Mouse (Mus musculus) megakaryocyte, adult 5-6 weeks (primary cell): ENCODE data around the gene Wasl. TPM values are rescaled to one million over a fixed set of nuclear protein-coding genes. Genes with fewer than 3 reads are reported as not detected.

Experiments
- ATAC-seq: 2 replicates; pipeline ENCODE4 v1.8.0; 2016; ENCODE audit warnings: mild to moderate bottlenecking, inconsistent platforms; ENCODE audit not compliant: poor library complexity, severe bottlenecking
- total RNA-seq, 2 experiments: library from RNA; stranded (forward) in 1 of 2; stranded (reverse) in 1 of 2; fragments of 153-499, 151-499 nt in 1 of 2; fragments of 221-1000, 200-1000 nt in 1 of 2; gene quantifications; 2 replicates each; pipeline versions ENCODE4 v1.2.3 to v1.2.4; 2015 to 2017

Wasl gene
- total RNA-seq, 2 experiments from 2014 or later = 6.6 to 19.1 TPM

- no peak for ATAC-seq
These were observed 17.6 kb downstream of the Wasl start for GRCm38 (mm10) chr6:24647103-24647691.

GRCm38 (mm10) chr6:24645346-24646053 lies 19.3 kb downstream of the Wasl start:
- ATAC-seq = peak; percentile 84

GRCm38 (mm10) chr6:24642960-24643359 lies 21.8 kb downstream of the Wasl start:
- no peak for ATAC-seq

GRCm38 (mm10) chr6:24642161-24642560 lies 22.6 kb downstream of the Wasl start:
- no peak for ATAC-seq

- no peak for ATAC-seq
These were observed 23.5 kb downstream of the Wasl start for GRCm38 (mm10) chr6:24641286-24641685.

GRCm38 (mm10) chr6:24635814-24636213 lies 29.0 kb downstream of the Wasl start:
- ATAC-seq = no peak

GRCm38 (mm10) chr6:24634065-24634464 lies 30.7 kb downstream of the Wasl start:
- ATAC-seq = no peak

- ATAC-seq = no peak
These were observed 32.7 kb downstream of the Wasl start for GRCm38 (mm10) chr6:24632061-24632460.

- no peak for ATAC-seq
These were observed 36.3 kb downstream of the Wasl start for GRCm38 (mm10) chr6:24628499-24628898.

- peak; percentile 87 for ATAC-seq
These were observed 37.2 kb downstream of the Wasl start for GRCm38 (mm10) chr6:24627586-24628030.

GRCm38 (mm10) chr6:24622098-24622497 lies 42.7 kb downstream of the Wasl start:
- no peak for ATAC-seq

GRCm38 (mm10) chr6:24620936-24621335 lies 43.9 kb downstream of the Wasl start:
- no peak for ATAC-seq

- no peak for ATAC-seq
These were observed 45.3 kb downstream of the Wasl start for GRCm38 (mm10) chr6:24619285-24620045.

GRCm38 (mm10) chr6:24616746-24617145 lies 48.1 kb downstream of the Wasl start:
- ATAC-seq = no peak

- no peak for ATAC-seq
These were observed 50.9 kb downstream of the Wasl start for GRCm38 (mm10) chr6:24613918-24614317.

GRCm38 (mm10) chr6:24613346-24613745 lies 51.5 kb downstream of the Wasl start:
- ATAC-seq = no peak

GRCm38 (mm10) chr6:24612074-24612755 lies 52.6 kb downstream of the Wasl start:
- no peak for ATAC-seq

- no peak for ATAC-seq
These were observed 54.5 kb downstream of the Wasl start for GRCm38 (mm10) chr6:24610358-24610757.

- no peak for ATAC-seq
These were observed 55.3 kb downstream of the Wasl start for GRCm38 (mm10) chr6:24609531-24609930.

GRCm38 (mm10) chr6:24608682-24609081 lies 56.1 kb downstream of the Wasl start:
- ATAC-seq = no peak

- ATAC-seq = no peak
These were observed 56.7 kb downstream of the Wasl start for GRCm38 (mm10) chr6:24608129-24608528.
